Mouse (Mus musculus) urinary bladder, adult 18-20 months (tissue): ENCODE data around the gene Fam13a.

Source experiments
- DNase-seq, 2 experiments: peaks; one replicate each; pipeline ENCODE4 v3.0.0; 2022; ENCODE audit warnings: low spot score in 2 of 2, mixed read lengths in 2 of 2

The Fam13a gene

DNA sequence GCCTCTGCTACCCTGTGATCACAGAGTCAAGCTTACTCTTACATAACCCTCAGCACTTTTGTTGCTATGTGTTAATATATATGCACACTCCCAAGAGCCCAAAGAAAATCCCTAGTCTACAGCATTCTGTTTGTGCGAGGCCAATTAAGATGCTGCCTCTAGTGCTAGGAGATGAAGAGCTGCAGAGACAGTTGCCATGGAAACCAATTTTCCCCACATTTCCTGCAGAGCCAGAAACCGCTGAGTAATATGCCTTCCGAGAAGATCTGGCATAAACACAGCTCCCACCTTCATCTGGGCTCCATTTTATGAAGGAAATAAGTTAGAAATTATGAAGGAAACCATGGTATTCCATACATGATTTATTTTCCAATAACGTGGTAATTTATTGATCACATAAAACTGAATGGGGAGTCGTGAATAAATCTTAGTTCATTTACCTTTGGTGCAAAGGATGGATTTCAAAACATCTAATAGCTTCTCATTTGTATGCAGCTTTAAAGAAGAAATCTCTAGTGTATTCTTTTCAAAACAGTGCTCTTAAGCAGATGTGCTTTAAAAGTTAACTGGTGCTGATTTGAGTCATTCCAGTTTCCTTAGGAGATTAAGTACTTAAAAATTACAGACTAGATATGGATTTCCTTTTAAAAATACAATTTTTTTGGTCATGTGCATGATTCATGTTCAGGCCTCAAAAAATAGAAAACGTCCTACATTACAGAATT, 91.0 kb downstream of the Fam13a start:
- DNase-seq = no peak

DNA sequence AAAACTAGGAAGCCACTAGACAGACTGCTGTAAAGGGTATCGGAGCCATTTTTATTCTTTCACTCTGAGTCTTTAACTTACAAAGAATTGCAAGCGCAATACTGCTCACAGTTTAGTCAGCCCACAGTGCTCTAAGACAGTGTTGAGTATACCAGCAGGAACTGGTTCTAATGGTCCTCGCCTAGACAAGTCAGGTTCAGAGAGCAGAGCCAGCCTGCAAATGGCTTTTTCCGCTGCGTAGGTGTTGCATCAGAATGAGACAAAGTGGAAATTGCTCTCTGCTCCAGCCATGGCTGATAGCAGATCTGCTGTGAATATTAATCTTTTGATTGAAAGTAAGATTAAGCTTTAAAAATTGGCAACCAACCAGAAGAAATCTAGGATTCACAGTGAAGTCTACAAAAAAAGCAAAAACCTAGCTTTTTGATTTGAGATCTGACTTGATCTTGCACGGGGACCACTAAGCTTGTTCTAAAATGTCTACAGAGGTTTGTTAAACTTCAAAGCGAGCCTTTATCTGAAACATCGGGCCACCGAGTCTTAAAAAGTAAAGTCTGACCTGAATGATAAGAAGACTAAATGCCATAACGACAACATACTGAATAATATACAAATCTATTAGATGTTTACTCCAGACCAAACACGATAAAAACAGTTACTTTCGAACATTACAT, 91.7 kb downstream of the Fam13a start:
- no peak for DNase-seq

DNA sequence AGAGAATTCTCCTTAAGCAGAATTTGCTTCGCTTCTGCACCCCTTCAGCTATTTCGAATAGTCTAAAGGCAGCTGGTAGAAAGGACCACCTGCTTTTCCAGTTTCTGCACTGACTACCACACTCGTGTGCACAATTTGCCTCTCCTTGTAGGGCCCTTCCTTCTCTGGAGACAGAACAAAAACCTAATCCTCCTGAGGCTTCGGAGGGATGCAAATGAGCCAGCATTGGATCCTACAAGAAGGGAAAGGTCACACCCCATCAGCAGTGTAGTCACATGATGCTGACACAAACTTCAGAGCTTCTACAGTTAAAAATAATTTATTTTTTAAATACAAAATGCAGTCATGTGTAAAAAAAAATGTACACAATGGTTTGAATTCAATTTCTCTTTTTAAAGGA, 93.2 kb downstream of the Fam13a start:
- DNase-seq = no peak

DNA sequence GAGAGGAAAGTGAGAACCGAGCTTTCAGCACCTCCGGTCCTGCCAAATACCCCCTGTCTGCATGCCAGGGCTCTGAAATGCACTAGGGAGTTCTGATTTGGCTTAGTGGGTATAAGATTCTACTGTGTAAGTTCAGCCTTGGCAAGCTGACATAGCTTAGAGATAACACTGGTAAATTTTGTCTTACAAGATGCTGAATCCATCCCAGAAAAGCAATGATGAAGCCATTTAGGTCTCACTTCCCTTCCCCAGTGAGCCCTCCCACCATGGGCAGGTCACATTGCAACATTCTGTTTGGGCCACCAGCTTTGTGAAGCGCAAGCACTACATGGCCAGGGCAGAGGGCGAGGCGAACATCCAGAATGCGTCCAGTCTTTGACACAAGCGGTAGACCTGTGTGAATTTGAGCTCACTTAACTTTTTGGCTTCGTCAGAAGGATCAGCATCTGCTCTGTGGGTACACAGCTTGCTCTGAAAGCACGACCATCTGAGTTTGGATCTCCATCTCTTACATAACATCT, 94.4 kb downstream of the Fam13a start:
- DNase-seq = peak in 1 of 2 experiments; percentile 9

DNA sequence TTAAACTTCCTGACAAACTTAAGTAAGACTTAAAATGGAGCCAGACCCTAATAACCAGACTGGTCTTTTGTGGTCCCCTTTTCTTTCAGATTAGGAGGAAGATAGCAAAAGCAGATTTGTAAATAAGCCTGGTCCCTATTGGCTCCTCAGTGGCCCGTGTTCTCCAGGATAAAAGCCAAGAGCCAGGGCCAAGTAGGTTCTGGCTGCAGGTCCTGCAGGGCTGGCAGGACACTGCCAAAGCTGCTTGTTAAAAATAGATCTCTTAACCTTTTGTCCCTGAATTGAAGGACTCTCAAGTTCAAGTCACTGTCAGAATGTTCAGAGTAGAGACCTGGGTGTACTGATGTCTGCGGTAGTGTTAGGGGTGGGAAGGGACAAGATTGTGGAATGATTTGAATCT, 96.5 kb downstream of the Fam13a start:
- DNase-seq = no peak

DNA sequence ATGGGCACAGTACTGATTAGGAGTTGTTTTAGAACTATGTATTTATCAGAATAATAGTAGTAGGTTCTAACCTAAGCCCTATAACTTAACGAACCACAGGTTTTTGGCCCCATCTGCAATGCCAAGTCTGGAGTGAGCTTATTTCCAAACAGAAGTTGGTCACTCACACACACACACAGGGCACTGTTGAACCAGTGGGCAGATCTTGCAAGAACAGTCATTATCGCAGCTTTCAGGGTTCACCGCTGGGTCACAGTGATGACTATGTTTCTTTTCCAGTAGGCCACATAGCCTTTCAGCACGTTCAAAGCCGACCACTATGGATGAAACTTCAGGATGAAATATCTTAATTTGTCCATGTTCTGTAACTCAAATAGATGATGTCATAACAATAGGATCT, 101.8 kb downstream of the Fam13a start:
- no peak for DNase-seq

DNA sequence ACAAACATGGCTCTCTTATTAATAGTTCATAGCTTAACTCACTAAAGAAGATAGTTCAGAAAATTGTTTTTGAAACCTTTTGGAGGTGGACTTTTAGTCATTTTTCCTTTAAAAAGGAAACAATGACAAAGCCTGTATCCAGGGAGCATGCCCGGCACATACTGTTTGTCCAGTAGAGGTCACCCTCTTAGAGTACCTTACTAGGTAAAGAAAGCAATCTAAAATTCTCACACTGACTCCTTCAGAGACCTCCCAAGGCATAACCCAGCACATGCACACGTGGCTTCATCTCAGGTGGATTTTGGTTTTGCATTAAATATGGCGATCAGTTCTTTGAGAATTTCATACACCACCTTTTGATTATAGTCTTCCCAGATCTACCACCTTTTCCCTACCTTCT, 102.7 kb downstream of the Fam13a start:
- DNase-seq = no peak

DNA sequence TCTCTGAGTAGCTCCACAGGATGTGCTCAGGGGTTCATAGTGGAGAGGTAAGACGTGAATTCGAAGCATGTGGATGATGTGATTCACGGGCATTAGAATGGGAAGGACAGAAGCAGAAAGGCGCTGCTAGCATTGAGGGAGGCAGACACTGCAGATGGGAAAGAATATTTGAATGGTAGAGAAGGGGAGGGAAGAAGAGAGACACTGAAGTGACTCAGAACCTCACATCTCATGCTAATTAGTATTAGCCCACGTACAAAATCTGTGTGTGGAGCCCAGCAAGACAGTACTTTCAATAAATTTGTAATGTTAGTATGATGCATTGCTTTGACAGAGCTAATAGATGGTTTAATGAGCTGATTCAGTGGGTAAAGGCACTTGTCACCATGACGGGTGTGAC, 103.6 kb downstream of the Fam13a start:
- no peak for DNase-seq

DNA sequence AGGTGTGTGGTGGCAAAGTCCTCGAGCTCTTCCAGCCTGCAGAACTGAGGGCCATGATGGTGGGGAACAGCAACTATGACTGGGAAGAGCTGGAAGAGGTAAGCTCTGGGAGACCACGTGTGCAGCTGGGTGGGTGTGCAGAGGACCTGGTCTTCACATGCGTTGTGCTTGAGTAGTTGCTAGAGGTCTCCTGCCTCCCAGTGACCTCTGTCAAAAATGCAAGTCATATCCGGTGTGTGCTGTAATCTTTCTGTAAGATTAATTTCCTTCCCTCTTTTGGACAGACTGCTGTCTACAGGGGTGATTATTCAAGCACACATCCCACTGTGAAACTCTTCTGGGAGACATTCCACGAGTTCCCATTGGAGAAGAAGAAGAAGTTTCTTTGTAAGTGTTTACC, 107.9 kb downstream of the Fam13a start:
- no peak for DNase-seq

DNA sequence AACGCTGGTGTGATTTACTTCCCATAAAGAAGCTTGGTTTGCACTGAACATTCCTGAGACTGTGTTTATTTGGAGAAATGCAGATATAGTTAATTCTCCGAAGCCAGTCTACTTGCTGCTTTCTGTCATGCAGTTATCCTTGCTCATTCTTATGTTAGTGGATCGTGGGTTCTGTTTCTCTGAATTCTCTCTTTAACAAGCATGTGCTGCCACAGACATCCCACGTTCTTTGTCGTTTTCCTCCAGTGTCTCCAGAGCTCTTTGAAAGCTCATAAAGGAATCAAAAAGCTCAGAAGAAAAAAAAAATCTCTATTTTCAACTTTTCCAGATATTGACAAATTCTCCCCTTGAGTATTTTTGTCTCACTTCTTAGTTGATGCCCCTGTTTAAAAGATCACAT, 110.4 kb downstream of the Fam13a start:
- DNase-seq = no peak

DNA sequence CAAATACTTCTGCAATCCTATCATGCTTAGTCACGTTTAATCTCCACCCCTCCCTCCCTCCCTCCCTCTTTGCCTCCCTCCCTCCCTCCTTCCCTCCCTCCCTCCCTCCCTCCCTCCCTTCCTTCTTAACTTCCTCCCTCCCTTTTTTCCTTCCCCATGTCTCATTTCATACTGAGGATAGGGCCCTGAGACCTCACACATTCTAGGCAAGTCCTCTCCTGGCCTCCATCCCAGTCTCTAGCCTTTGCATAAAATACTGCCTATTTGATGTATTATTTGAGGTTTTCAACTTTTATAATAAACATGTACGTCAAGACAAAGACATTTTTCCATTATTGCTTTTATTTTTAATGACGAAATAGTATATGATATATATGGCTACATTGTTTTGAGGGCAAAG, 110.8 kb downstream of the Fam13a start:
- DNase-seq = no peak

DNA sequence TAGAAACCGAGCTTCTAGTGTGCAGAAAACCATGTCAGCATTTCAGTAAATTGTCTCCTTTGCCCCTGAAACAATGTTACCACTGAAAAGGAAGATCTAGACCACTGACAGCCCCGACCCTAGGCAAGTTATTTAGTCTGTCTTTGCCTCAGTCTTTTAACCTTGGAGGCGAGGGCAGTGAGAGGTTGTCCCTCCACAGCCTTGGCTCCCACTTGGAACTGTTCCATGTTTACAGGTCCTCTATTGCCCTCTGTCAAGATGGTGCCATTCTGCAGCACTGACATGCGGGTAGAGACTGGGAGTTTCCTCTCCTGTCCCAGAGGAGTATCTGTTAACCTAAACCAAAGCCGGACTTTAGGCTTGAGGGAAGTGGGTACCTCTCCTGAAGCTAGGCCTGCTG, 111.5 kb downstream of the Fam13a start:
- no peak for DNase-seq

DNA sequence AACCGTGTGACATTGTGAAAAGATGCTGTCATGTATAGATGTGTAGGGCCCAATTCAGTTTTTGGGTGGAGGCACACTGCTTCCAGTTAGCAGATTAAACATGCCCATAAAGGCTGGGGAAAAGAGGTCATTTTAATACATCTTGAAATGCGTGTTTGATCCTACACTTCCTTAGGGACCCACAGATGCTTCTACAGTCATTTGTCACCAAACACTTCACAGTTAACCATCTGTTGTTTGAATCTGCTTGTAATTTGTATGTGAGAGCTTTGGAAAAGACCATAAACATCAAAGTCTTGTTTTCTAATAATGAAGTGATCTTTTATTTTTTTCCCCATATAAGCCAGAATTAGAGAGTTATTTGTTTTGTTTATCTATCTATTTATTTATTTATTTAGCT, 116.6 kb downstream of the Fam13a start:
- DNase-seq = no peak

DNA sequence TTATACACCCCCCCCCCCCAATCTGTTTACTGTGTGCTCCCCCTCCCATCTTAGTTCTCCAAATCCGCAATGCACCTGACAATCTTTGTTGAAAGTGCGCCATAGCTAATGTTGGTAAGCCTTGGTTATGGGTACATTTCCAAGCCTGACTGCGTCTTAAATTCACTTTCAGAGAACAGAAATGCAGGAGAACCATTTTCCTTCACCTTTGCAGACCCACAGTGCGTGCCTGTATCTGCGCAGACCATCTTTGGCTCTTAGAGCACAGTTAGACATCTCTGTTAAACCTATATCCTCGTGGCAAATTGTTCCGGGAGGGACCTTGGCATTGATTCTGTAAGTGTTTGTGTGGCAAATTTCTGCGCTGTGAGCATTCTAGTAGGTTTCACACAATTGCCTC, 117.0 kb downstream of the Fam13a start:
- no peak for DNase-seq

DNA sequence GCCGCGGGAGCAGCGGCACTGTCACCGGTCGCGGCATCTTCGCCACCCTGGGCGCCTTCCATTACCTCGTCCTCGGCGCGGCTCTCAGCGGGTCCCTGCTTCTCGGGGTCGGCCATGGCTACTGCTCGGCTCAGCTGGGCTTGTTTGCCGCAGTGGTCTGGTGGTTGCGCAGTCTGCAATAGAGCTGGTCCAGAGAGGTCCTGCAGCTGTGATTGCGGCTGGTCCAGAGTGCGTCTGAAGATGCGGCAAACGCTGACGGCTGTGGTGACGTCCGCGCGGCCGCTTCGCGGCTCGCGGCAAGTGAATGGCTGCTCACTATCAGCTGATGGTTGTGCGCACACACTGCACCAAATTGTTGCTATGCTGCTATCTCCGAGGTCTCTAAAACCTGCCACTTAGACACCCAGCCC, 117.5 kb downstream of the Fam13a start, which contains the start of gene Nap1l5:
TSS of gene Nap1l5 (minus strand) at position 225 of the 410 bp plus-strand sequence.
- peak in 1 of 2 experiments; percentile 13 for DNase-seq

DNA sequence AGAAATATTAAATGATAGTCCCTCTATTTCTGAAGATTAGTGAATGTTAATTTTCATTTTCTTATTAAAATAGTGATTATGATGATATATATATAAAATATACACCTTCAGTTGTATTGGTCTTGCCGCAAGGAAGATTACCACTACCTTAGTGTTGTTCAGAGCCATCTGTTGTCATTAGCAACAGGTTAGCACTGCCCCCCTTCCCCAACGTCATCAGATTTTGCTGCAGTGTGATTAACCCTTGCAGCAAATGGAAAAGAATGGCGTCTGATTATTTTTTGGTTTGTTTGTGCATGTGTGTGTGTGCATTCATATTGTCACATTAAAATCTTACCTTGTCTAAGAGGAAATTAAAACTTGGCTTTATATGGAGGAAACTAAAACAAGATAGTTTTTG, 119.8 kb downstream of the Fam13a start:
- no peak for DNase-seq

DNA sequence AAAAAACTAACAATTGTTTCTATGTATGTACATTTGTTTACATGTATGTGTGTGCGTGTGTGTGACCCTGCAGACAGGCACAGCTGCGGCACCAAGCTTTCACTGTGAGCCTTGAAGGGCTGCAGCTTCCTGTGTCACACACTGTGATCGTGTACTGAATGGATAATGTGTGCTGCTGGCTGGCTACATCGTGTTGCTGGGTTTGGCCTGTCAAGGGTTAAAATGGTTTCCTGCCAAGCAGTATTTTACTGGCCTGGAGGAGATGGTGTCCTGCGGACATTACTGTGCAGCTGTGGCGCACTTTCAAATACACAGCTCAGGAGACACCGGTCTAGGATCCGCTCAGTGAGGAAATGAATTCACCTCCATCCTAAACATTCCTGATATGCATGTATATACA, 121.2 kb downstream of the Fam13a start:
- no peak for DNase-seq

DNA sequence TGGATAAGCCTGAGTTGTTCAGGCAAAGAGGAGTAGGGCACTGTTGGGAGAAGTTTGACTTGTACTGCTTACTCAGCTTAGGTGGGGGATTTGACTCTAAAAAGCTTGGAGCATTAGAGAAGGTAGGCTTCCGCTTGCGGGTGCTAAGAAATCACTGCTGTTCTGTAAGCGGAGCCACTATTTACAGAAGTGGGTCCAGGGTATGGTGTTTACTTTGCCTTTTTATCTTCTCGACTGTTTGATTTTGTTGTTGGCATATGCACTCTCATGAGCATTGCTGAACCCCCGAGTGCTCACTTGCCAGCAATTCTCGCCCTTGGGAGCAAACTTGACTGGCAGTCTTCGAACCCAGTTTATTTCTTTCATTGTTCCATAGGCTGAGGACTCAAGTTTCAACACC, 123.8 kb downstream of the Fam13a start:
- DNase-seq = no peak

DNA sequence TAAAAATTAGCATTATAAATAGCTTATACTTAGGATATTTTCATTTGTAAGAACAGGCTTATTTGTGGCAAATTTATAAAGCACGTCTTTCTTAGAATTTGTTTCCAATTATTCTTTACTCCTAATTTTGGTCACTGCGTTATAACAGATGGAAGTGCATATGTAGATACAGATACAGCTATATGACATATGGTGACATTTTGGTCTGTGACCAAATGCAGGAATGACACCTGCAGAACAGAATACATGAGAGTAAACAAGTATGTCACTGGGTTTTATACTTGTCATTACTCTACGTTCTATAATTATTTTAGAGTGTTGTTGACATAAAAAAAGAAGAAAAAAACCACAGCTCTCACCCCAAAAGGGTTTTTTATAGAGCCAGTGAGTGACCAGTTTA, 125.3 kb downstream of the Fam13a start:
- no peak for DNase-seq

DNA sequence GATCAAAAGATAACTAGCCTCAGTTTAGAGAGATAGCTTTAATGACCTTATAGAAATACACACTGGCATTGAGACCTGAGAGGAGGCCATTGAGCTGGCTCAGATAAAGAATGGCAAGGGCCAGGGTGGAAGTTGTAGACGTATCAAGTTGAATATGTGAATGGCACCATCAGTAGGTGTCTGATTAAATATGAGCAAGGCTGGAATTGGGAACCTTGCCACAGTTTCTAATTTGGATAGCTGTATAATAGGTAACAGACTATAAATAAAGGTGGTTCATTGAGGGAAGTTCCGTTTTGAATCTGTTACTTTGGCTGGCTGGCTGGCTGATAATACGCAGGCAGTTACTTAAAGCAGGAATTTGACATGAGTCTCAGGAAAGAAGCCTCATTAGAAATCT, 127.7 kb downstream of the Fam13a start:
- no peak for DNase-seq

DNA sequence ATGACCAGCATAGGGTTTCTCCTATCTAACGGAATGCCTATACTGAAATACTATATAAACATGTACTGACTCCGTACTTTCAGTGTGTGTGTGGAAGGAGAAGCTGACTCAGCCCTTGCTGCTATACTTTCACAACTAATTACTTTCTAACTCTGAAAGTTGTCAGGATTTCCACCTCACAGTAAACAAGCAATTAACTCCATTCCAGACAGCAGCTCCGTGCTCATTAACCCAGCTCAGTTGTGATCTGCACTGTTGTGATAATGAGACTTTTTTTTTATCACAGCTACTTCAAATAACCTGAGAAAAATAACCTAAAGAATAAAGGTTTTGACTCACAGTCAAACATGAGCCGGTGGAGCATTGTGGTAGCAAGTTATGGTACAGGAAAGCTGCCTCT, 129.4 kb downstream of the Fam13a start:
- DNase-seq = no peak

DNA sequence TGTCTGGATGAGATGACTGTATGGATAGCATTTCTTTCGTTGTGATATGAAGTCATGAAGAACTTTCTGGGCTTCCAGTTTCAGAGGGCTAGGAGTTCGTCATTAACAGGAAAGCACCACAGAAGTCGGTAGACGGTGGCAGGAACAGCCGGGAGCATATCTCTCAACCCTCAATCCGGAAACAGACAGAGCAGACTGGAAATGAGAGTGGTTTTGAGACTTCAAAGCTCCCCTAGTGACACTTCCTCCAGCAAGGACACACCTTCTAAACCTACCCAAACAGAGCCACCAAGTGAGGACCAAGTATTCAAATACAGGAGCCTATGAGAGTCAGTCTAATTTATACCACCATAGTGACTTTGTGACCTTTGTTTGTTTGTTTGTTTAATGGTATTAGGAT, 131.0 kb downstream of the Fam13a start:
- no peak for DNase-seq

DNA sequence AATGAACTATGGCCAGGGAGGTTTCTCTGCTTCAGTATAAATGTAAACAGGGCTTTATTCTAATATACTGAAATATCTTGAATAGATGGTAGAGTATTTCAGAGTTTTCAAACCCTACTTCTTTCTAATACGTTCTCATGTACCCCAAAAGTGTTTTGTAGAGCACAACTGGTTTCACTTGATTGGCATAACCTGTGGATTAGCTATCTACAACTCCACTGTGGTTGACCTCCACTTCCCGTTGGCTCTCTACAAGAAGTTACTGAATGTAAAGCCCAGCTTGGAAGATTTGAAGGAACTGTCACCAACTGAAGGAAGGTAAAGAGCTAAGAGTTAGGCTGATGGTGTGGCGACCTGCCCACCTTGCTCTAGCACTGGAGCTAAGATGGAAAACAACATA, 134.4 kb downstream of the Fam13a start:
- no peak for DNase-seq
